Mouse (Mus musculus): ENCODE data around the gene Dusp23.

DNA sequence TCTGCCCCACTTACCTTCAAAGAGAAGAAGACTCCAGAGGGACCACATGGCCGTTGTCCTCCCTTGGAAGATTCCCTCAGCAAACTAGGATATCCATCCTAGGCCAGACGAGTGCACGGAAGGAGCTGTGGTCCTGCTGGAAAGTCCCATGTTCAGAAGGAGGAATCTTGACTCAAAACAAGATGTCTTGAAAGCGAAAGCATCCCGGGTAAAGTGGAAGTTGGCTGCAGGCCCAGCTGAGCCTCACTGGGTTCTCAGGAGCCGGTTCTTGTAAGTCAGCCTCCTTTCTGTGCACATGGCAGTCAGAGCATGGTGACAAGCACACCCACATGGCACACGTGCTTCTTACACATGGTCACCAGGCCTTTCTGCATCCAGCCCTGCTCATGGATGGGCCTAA lies 42.4 kb downstream of the Dusp23 start, which contains the start of gene Slamf8:
- TF ChIP-seq POLR2A (IDR thresholded peaks at IDR 0.05; ENCODE audit: low read depth, low read length) (no peak), CTCF (IDR thresholded peaks at IDR 0.05; ENCODE audit: borderline replicate concordance, insufficient read depth, low read length) (no peak)

Data from embryonic fibroblast, embryonic 13.5 days (primary cell).